Mouse (Mus musculus): ENCODE measurements around the gene Olfr710. TPM values are rescaled to one million over a fixed set of nuclear protein-coding genes. Genes with fewer than 3 reads are reported as not detected.

Gene Olfr710
- not detected for polyA plus RNA-seq (2017; shearing (Covaris generic))

DNA sequence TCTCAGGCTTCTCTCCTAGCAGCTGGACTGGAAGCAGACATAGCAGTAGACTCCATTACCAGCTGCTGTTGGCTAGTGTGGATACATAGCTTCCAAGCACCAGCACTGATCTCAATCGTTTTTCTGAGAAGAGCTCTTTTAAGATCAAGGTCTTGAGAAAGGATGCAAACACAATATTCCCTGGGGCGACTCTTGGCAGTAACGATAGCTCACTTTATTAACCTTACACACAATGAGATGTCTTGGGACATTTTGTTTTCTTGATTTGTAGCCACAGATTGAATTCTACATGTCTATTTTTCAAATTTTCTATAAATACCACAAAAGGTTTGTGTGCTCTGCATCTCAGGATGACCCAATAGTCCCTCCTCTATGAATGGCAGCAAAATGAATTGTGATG, at the start of gene Olfr710:
Gene Olfr710 (minus strand): TSS at position 101 of the 400 bp plus-strand sequence.

DNA sequence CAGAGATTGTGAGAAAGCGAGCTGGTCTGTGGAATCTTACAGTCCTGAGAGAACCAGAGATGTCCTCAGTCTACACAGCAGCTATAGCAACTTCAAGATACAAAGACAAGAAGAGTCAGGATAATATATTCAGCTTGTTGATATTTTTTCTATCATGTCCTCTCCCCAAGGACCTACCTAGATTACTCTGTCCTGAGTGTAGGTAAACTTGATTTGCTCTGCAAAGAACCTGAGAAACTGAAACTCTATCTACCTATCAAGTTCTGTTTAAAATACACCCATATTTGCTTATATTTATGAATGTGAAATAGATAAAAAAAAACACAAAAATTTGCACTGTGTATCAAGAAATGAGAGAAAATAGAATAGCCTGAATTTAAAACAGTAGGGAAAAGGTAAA, 27.2 kb upstream of the Olfr710 start, which contains the start of gene Olfr711:
Gene Olfr711 (minus strand): TSS at position 101 of the 400 bp plus-strand sequence.

DNA sequence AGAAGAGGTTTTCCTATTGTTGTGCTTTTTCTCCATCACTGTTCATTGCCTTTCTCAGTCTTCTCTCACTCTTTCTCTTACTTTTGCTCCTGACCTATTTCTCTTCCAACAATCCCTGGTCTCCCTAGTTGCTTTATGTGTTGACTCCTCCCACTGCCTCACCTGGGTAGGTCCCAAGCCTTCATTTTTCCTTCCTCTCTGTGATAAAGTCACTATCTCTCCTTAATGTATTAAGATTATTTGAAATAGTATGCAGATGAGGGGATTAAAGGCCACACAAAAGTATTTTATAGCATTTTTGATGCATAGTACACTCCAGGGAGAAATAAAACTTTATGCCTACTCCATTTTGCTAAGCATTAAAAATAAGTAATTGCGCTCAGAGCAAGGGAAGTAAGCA, 15.7 kb upstream of the Olfr710 start, which contains the start of gene Olfr6:
Gene Olfr6 (minus strand): TSS at position 101 of the 400 bp plus-strand sequence.

DNA sequence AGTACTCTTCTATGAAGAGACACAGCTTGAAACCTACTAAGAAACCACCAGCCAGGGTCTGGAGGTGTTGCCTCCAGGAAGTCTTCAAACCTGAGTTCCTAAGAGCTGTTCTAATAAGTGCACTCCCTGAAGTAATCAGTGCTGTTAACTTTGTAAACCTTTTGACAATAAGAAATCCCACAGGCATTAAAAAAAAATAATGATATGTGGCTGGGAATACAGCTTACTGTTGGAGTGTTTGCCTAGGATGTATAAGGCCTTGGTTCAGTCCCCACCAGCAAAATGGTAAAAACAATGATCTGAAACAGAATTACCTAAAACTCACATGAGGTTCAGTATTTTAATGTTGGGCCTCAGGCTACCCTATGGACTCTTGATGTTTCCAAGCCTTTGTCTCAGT, 16.0 kb downstream of the Olfr710 start, which contains the start of gene Olfr709-ps1:
Gene Olfr709-ps1 (minus strand): TSS at position 101 of the 400 bp plus-strand sequence.

DNA sequence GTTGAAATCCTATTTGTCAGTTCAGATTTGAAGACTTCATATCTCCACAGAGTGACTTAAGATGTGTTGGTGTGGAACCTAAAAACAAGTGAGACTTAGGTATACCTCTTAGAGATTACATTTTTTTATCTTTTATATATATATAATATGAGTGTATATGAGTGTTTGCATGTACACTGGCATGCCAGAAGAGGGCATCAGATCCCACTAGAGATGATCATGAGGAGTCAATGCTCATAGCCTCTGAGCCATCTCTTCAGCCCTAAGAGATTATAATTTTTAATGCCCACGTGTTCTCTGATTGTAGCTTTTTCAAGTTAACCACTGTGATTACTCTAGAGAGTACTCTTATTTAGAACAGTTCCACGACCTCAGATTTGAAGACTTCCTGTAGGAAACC, 40.4 kb downstream of the Olfr710 start, which contains the start of gene Olfr1532-ps1:
Gene Olfr1532-ps1 (plus strand): TSS at position 326 of the 400 bp plus-strand sequence.

DNA sequence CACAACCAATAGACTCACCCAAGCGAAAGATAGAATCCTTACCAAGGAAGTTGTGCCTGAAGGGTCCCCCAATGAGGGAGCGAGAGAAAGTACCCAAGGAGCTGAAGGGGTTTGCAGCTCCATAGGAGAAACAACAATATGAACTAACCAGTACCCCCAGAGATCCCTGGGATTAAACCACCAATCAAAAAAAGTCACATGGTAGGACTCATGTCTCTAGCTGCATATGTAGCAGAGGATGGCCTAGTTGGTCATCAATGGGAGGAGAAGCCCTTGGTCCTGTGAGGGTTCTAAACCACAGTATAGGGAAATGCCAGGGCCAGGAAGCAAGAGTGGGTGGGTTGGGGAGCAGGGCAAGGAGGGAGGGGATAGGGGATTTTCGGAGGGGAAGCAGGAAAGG, 47.0 kb downstream of the Olfr710 start, which contains the start of gene Olfr707:
Gene Olfr707 (minus strand): TSS at position 101 of the 400 bp plus-strand sequence.

Other genes starting within 250 kb of the Olfr710 start
- gene Olfr695, start 231.9 kb downstream of the Olfr710 start, polyA plus RNA-seq (2017; shearing (Covaris generic)), result not detected
- not detected for gene Olfr697, start 205.9 kb downstream of the Olfr710 start, polyA plus RNA-seq (2017; shearing (Covaris generic))
- gene Olfr698, start 192.9 kb downstream of the Olfr710 start, polyA plus RNA-seq (2017; shearing (Covaris generic)), result not detected
- gene Olfr699, start 155.1 kb downstream of the Olfr710 start, polyA plus RNA-seq (2017; shearing (Covaris generic)), result not detected
- not detected for gene Olfr700, start 139.5 kb downstream of the Olfr710 start, polyA plus RNA-seq (2017; shearing (Covaris generic))
- gene Olfr701, start 134.2 kb downstream of the Olfr710 start, polyA plus RNA-seq (2017; shearing (Covaris generic)), result not detected
- gene Olfr702, start 114.4 kb downstream of the Olfr710 start, polyA plus RNA-seq (2017; shearing (Covaris generic)), result not detected
- gene Olfr703, start 105.0 kb downstream of the Olfr710 start, polyA plus RNA-seq (2017; shearing (Covaris generic)), result not detected
- gene Olfr704, start 85.1 kb downstream of the Olfr710 start, polyA plus RNA-seq (2017; shearing (Covaris generic)), result not detected
- gene Olfr705, start 71.4 kb downstream of the Olfr710 start, polyA plus RNA-seq (2017; shearing (Covaris generic)), result not detected
- not detected for gene Olfr706, start 60.1 kb downstream of the Olfr710 start, polyA plus RNA-seq (2017; shearing (Covaris generic))
- gene Olfr707, start 47.1 kb downstream of the Olfr710 start, polyA plus RNA-seq (2017; shearing (Covaris generic)), result not detected
- gene Olfr1532-ps1, start 40.3 kb downstream of the Olfr710 start, polyA plus RNA-seq (2017; shearing (Covaris generic)), result not detected
- not detected for gene Olfr709-ps1, start 16.1 kb downstream of the Olfr710 start, polyA plus RNA-seq (2017; shearing (Covaris generic))
- 0.19 TPM for gene Olfr6, start 15.6 kb upstream of the Olfr710 start, polyA plus RNA-seq (2017; shearing (Covaris generic))
- not detected for gene Olfr711, start 27.1 kb upstream of the Olfr710 start, polyA plus RNA-seq (2017; shearing (Covaris generic))
- not detected for gene Olfr2, start 57.8 kb upstream of the Olfr710 start, polyA plus RNA-seq (2017; shearing (Covaris generic))
- gene Olfr713, start 82.9 kb upstream of the Olfr710 start, polyA plus RNA-seq (2017; shearing (Covaris generic)), result not detected
- not detected for gene Olfr714, start 122.7 kb upstream of the Olfr710 start, polyA plus RNA-seq (2017; shearing (Covaris generic))
- not detected for gene Olfr17, start 144.9 kb upstream of the Olfr710 start, polyA plus RNA-seq (2017; shearing (Covaris generic))
- gene Olfr715b, start 162.1 kb upstream of the Olfr710 start, polyA plus RNA-seq (2017; shearing (Covaris generic)), result not detected
- gene Olfr715, start 182.8 kb upstream of the Olfr710 start, polyA plus RNA-seq (2017; shearing (Covaris generic)), result 0.05 TPM
- 0.07 TPM for gene Olfr716, start 190.0 kb upstream of the Olfr710 start, polyA plus RNA-seq (2017; shearing (Covaris generic))
- not detected for gene Nlrp14, start 218.7 kb upstream of the Olfr710 start, polyA plus RNA-seq (2017; shearing (Covaris generic))

Measured in CD4-positive, CD25-positive, alpha-beta regulatory T cell (primary cell).